Mouse (Mus musculus): ENCODE data around the gene 6030458C11Rik.

DNA sequence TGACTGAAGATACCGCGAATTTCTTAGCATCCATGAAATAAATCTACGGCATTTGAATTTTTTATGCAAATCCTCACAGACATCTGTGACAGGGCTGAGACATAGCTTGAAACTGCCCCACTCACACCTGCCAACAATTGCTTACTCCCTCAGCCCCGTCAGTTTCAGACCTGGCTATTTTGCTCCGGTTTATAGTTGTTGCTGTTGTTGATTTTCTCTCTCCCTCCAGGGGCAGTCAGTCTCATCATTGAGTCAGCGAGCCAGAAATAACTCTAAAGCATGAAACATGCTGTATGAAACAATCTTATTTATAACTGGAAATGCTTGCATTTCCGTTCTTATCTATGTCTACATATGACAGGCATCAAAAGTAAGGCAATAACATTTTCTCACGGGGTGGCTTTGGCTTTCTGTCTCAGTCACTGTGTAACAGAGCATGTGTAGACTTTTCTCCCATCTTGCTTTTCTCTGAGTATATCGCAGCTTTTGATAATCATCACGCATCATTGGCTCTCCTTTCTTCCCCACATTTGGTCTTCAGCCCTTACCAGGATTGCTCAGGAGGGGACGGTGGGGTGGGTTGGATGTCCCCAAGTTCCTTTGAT is 50.2 kb downstream of the 6030458C11Rik start:
- no peak for TF ChIP-seq CTCF (conservative IDR thresholded peaks at IDR 0.05; ENCODE audit: low read length)
- TF ChIP-seq NANOG (IDR thresholded peaks at IDR 0.05; ENCODE audit: borderline replicate concordance, low read length): no peak
- TF ChIP-seq POU5F1 (IDR thresholded peaks at IDR 0.05; ENCODE audit: borderline replicate concordance, low read length): no peak

All from E14TG2a.4 (cell line).